Mouse (Mus musculus) spleen, embryonic (tissue): ENCODE measurements around the gene Nanog.

ENCODE experiments used
- CTCF ChIA-PET: fragments of 350-600 bp; sonication (Branson Sonifier 250); formaldehyde crosslinking; loops from one replicate; lab custom pipeline; 2022; lab: Charles Lee

Gene Nanog

DNA sequence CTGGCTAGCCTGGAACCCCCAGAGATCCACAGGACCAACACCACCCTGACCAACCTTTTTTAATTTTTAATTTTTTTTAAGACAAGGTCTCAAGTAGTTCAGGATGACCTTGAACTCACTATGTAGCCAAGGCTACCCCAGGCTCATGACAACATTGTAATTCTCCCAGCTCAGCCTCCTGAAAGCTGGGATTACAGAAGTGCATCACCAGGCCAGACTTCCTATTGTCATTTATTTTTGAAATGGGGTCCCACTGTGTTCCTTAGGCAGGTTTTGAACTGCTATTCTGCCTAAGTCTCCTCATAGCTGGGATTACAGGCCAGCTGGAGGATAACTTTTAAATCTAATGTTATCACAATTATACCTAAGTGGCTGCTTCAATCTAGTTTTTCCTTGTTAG is 54.6 kb downstream of the Nanog start:
- CTCF ChIA-PET = interaction anchor here (1.9 kb wide), 1 partner anchor 19 kb away, joined by 4 read pairs; no protein-coding TSS in a partner anchor

DNA sequence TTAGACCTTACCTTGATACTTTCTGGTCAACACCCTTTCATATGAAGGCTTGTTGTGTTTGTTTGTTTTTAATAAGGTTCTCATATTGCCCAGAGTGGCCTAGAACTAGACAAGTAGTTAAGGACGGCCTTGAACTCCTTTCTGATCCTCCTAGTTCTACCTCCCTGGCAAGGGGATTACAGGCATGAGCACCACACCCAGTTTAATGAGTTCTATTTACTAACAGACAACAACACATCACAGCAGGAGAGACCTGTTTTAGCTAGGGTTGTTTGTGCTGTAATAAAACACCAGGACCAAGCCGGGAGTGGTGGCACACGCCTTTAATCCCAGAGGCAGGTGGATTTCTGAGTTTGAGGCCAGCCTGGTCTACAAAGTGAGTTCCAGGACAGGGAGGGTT is 55.2 kb downstream of the Nanog start:
- CTCF ChIA-PET = interaction anchor here (1.9 kb wide), 1 partner anchor 20 kb away, joined by 4 read pairs; no protein-coding TSS in a partner anchor

DNA sequence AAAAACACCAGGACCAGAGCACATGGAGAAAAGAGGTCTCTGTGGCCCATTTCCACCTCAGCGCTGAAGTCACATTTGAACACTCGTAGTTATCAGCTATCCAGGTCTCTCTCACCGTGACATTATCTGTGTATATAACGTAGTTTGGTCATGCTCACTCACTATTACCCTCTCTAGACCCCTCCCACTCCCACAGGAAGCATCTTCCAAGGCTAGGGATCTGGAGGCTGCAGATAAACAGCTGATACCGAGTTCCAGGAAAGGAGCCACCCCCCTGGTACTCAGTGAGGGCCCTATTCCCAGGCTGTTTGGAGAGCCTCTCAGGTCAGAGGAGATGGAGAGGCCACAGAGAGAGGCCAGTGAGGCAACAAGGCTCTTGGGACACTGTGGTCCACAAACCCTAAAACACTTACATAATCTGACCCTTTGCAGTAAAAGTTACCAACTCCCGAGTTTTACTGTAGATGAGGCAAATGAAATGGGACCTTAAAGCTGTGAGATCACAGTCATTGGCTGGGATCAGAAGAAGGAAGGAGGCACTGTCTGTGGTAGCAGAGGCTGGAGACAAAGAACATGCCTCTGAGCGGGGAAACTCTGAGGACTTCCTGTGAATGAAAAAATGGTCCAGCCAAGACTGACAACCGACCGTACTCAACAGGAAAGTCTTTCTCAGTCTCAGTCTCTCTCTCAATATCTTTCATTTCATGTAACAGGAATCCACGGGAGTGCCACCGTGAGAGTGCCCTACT is 55.8 kb downstream of the Nanog start:
- CTCF ChIA-PET = no interaction called here

DNA sequence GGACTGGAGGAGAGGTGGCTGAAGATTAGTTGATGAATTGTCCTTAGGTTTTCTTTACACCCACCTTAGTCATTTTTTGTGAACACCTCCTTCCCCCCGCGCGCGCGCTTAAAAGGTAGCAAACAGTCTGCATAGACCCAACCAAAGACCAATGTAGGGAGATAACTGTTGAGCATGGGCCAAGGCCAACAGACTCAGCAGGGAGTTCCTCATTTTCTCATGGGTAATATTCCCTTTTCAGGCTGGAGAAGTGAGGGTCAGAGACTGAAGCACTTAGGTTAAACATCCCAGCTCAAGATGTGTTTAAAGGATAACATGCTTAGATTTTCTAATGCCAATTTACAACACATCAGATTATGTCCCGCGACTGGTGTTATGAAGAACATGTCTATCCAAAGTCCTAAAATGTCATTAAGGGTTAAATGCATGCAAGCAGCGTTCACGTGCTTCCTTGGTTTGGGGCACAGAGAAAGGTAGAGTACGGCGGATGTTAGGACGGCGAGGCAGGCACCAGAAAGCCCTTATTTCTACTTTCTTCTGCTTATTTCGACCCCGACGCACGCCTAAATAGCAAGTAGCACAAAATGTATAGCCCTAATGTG is 56.7 kb downstream of the Nanog start:
- CTCF ChIA-PET = no interaction called here
